Mouse (Mus musculus) forebrain, embryonic 12.5 days (tissue): Measurements from ENCODE around the gene Ankrd39. TPM values are rescaled to one million over a fixed set of nuclear protein-coding genes. Genes with fewer than 3 reads are reported as not detected.

Source experiments
- ATAC-seq: fragments of 200-750 bp; cut with Nextera tagmentation; 2 replicates; pipeline ENCODE4 v1.8.0; 2017; ENCODE audit warnings: moderate TSS enrichment; ENCODE audit not compliant: low FRiP score
- H3K27ac ChIP-seq: fragments of 300-500 bp; sonication (generic); 2 replicates; pipeline ENCODE4 v1.5.1; 2016; ENCODE audit warnings: mild to moderate bottlenecking
- H3K27me3 ChIP-seq: fragments of 300-500 bp; sonication (generic); 2 replicates; pipeline ENCODE4 v1.6.1; 2016; ENCODE audit warnings: mild to moderate bottlenecking
- H3K36me3 ChIP-seq: fragments of 300-500 bp; sonication (generic); replicated peaks from 2 replicates; pipeline ENCODE4 v1.6.1; 2016; ENCODE audit warnings: mild to moderate bottlenecking
- H3K4me1 ChIP-seq: fragments of 300-500 bp; sonication (generic); 2 replicates; pipeline ENCODE4 v1.6.1; 2016
- H3K4me2 ChIP-seq: fragments of 300-500 bp; sonication (generic); 2 replicates; pipeline ENCODE4 v1.6.1; 2016; ENCODE audit warnings: mild to moderate bottlenecking, moderate library complexity
- H3K4me3 ChIP-seq: fragments of 300-500 bp; sonication (generic); replicated peaks from 2 replicates; pipeline ENCODE4 v1.5.1; 2016; ENCODE audit warnings: mild to moderate bottlenecking
- H3K9ac ChIP-seq: fragments of 300-500 bp; sonication (generic); 2 replicates; pipeline ENCODE4 v1.6.1; 2016; ENCODE audit warnings: mild to moderate bottlenecking
- H3K9me3 ChIP-seq: fragments of 300-500 bp; sonication (generic); 2 replicates; pipeline ENCODE4 v1.6.1; 2016
- WGBS: fragments of 180-500 bp; shearing (Covaris S2); methylation state at CpG from one replicate; pipeline ENCODE4 v1.1.7; 2016; 5-methylcytosine and 5-hydroxymethylcytosine counted together
- polyA plus RNA-seq: library from polyadenylated mRNA; unstranded; fragments of >200 nt; fragmentation: Nextera tagmentation; extraction: Ambion mirVana; gene quantifications from 2 replicates; pipeline ENCODE4 v1.2.1, GENCODE M21; 2016

Gene Ankrd39
- polyA plus RNA-seq, 1 experiment from 2014 or later, result 16.7 TPM

DNA sequence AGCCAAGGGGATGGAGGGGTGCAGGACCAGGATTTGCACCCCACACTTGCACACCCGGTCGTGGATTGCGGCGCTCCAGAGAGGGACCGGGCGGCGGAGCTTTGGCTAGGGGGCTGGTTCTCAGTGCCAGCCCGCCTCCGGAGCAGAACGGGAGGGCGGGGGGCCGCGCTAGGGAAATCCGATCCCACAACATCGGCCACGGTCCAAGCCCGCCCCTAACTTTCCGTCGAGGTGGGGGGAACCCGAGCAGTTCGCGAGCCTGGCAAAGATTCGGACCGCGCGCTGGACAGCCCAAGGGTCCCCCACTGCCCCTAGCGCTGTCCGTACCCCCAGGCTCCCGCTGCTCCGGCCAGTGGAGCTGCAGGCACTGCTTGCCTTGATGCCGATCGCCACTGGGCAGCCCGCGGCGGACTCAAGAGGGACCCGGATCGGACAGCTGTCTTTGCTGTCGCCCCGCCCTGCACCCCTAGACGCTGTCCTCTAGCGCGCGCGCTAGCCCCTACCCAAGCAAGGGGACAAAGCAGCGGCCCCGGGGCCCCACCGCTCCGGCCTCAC, 10.3 kb upstream of the Ankrd39 start:
- peak; percentile 57 for ATAC-seq
- Histone ChIP-seq H3K4me3 (peak overlapping the region; percentile 96), H3K4me1 (peaks cover 33% of the 10 kb centered on the region), H3K4me2 (peak overlapping the region; percentile 99), H3K27ac (peak overlapping the region; percentile 98), H3K9ac (peak overlapping the region; percentile 92), H3K27me3 (peaks cover 25% of the 10 kb centered on the region), H3K9me3 (no peaks in the 10 kb centered on the region), H3K36me3 (peaks cover 31% of the 10 kb centered on the region)
- WGBS, result 0% methylated on average over 45 of the region's 48 CpGs

DNA sequence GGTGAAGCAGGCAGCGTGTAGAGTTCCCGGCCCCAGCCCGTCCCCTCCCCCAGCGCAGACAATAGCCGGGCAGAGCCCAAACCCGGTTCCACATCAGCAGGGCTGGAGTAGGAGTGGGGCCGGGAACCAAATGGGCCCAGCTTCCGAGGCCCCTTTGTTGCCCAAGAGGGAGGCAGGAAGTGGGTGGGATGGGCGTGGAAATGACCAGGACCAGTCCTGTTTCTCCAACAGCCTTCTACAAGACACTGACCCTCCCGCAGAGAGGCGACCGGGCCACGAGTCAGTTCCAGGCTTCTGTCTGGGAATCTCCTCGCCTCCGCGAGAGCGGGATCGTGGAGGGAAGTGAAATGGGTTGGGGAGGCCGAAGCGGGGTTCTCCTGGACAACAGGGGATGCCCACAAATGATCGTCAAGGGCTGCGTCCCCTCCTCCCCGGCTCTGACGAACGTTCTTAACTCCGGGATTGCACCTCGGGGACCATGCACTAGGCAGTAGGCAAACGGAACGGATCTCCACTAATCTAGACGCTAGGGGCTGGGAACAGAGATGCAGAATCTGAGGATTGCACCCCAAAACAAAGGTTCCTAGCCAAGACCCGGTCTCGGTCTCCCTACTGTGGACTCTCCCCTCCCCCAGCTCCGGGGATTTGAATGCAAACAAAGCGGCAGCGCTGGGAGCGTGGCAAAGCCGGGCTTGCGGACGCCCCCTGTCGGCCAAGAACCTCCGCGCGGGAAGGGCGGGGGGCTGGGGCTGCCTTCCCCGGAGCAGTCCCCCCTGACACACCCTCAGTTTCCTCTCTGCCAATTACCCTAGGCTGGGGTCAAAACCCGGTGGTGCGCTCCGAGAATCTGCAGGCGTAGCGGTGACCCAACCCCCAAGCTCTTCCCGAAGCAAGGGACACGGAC, 9.6 kb upstream of the Ankrd39 start:
- Histone ChIP-seq H3K9me3 (no peaks in the 10 kb centered on the region), H3K9ac (peak overlapping the region; percentile 92), H3K36me3 (peaks cover 38% of the 10 kb centered on the region), H3K4me3 (peak overlapping the region; percentile 96), H3K27ac (peak overlapping the region; percentile 98), H3K4me2 (peak overlapping the region; percentile 99), H3K27me3 (peaks cover 22% of the 10 kb centered on the region), H3K4me1 (peaks cover 33% of the 10 kb centered on the region)
- under 1% methylated on average over 52 of the region's 52 CpGs for WGBS
- ATAC-seq, result peak; percentile 88

DNA sequence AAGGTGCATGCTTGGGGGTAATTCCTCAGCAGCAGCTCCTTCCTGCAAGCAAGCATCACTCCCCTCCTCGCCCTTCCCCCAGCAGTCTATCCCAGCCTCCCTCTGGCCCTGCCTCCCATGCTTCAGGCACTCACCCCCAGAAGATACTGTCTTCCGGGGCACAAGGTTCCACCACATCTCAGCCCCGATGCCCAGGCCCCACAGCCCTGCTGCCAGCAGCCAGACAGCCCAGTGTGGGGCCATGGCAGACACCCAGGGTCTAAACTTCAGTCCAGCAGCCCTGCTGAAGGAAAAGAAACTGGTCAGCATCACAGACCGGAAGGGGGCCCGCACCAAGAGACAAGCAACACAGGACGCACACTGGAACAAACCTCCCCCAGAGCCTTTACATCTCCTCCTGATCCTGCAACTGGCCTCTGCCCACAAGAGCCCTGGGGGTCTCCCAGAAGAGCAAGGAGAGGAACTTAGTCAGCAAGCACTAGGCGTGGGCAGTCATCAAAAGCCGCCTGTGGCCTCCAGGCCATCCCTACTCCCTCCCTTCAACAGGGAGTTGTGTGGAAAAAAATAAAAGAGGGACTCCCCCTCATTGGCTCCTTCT, 8.7 kb upstream of the Ankrd39 start:
- no peak for ATAC-seq
- peak overlapping the region; percentile 96 for H3K4me3 ChIP-seq
- peak overlapping the region; percentile 99 for H3K4me2 ChIP-seq
- H3K27me3 ChIP-seq, result peaks cover 20% of the 10 kb centered on the region
- 4% methylated on average over 8 of the region's 8 CpGs for WGBS
- H3K9ac ChIP-seq, result peak overlapping the region; percentile 92
- peaks cover 33% of the 10 kb centered on the region for H3K4me1 ChIP-seq
- H3K9me3 ChIP-seq, result no peaks in the 10 kb centered on the region
- H3K27ac ChIP-seq, result peak overlapping the region; percentile 98
- peaks cover 47% of the 10 kb centered on the region for H3K36me3 ChIP-seq

DNA sequence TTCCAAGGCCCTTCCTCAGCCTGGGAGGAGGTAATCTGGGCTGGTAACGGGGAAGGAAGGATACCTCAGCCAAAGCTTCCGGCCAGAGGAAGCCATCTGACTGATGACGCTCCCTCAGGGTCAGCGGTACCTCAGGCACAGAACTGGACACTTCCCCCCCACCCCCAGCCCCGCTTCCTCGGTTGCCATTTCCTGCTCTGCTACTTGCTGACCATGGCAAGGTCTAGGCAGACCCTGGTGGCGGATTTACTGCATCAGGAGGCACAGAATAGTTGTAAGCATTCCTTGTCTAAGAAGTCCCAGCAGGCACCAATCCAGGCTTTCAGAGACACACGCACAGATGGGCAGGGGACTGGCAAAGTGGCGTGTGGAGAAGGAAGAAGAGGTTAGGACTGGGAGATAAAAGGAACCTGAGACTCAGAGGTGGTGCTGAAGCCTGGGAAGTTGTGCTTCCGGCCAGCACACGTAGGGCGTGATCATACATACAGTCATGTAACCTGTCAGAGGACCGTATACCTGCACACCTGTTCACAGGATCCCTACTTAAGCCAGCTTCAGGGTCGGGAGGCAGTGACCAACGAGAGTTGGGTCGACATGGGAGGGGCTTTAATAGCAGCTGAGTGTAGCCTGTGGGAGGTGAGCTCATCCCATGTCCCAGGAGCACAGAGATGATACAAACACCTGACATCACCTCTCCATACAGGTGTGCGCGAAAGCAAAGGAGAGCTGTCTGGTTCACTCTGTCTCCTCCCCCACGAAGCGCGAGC, 7.6 kb upstream of the Ankrd39 start:
- H3K9me3 ChIP-seq, result no peaks in the 10 kb centered on the region
- peak overlapping the region; percentile 99 for H3K4me2 ChIP-seq
- ATAC-seq, result no peak
- peaks cover 11% of the 10 kb centered on the region for H3K27me3 ChIP-seq
- peak overlapping the region; percentile 96 for H3K4me3 ChIP-seq
- H3K36me3 ChIP-seq, result peaks cover 58% of the 10 kb centered on the region
- peak overlapping the region; percentile 92 for H3K9ac ChIP-seq
- peak overlapping the region; percentile 98 for H3K27ac ChIP-seq
- H3K4me1 ChIP-seq, result peaks cover 34% of the 10 kb centered on the region
- WGBS, result 84% methylated on average over 21 of the region's 21 CpGs

DNA sequence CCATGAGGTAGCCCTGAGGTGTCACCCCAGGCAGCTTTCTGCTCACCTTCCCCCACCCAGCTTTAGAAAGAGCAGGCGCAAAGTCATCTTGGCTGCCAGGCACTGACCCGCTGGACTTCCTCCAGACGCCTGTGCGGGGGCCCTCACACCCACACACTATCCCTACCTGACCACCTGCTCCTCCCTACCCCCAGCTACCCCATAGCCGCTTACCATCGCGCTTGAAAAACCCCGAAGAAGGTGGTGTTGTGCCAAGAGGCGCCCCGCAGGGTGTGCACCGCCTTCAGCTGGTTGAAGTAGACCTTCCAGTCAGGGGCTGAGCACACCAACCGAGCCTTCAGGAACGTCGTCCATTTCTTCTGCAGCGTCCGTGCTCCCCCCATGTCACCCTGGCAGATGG, 5.3 kb upstream of the Ankrd39 start:
- no peak overlapping the region for H3K4me3 ChIP-seq
- H3K36me3 ChIP-seq, result peaks cover 76% of the 10 kb centered on the region
- H3K4me1 ChIP-seq, result peaks cover 46% of the 10 kb centered on the region

DNA sequence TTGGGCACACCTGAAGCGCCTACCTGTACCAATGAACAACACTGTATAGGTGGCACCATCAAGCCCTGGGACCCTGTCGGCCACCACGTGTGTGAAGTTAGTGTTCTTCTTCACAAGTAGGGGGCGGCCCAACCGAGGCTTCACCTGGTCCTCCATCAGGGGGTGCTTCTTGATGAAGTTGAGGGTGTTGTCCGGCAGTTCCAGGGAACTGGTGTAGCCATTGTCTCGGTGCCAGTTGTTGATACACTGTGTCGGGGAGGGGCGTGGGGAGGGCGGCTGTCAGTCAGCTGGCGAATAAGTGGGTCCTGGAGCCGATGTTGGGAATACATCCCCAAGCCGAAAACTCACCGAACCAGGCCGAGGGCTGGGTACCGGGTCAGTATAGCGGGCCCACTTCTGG, 4.7 kb upstream of the Ankrd39 start:
- H3K27ac ChIP-seq, result no peak overlapping the region
- H3K36me3 ChIP-seq, result peaks cover 76% of the 10 kb centered on the region
- ATAC-seq, result no peak
- H3K4me3 ChIP-seq, result no peak overlapping the region
- peaks cover 48% of the 10 kb centered on the region for H3K4me1 ChIP-seq
- H3K4me2 ChIP-seq, result no peak overlapping the region
- H3K9me3 ChIP-seq, result no peaks in the 10 kb centered on the region
- WGBS, result 90% methylated on average over 17 of the region's 17 CpGs
- no peaks in the 10 kb centered on the region for H3K27me3 ChIP-seq
- H3K9ac ChIP-seq, result no peak overlapping the region

More for the DNA sequence above, 5.3 kb upstream of the Ankrd39 start:
- no peak overlapping the region for H3K27ac ChIP-seq
- no peaks in the 10 kb centered on the region for H3K9me3 ChIP-seq
- no peak overlapping the region for H3K9ac ChIP-seq
- no peak overlapping the region for H3K4me2 ChIP-seq
- no peaks in the 10 kb centered on the region for H3K27me3 ChIP-seq
- no peak for ATAC-seq
- WGBS, result 91% methylated on average over 16 of the region's 16 CpGs

DNA sequence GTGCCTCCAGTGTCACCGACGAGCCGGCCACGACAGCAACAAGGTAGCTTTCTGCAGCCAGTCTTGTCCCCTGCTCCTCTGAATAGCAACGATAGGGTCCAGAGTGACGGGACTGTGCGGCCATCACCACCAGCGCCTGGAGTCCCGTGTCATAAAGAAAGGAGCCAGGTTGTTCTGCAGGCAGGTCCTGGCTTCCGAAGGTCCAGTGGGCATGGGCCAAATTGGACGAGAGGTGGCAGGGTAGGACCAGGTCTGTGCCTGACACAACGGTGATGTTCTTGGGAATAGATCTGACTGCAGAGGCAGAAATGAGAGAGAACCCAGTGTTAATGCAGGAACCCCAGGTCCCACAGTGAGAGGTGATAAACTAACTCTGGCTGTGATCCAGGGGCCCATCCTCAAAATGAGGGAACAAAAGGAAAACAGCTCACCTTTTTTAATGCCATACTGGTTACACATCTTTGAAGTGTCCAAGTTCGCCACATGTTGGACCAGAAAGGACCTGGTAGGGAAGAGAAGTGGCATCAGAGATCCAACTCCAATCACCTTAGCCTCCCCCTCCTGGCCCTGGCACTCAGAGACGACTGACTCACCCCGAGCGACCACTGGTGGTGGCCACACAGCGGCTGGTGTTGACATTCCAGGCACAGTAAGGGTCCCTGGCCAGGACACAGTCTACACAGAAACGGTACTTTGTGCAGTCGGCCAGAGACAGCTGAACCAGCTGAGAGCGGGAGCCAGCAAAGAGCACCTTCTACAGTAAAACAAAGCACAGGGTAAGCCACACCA, 3.0 kb upstream of the Ankrd39 start:
- Histone ChIP-seq H3K9ac (no peak overlapping the region), H3K9me3 (no peaks in the 10 kb centered on the region), H3K27ac (no peak overlapping the region), H3K4me3 (no peak overlapping the region), H3K4me1 (peaks cover 52% of the 10 kb centered on the region), H3K36me3 (peaks cover 72% of the 10 kb centered on the region), H3K4me2 (no peak overlapping the region), H3K27me3 (no peaks in the 10 kb centered on the region)
- 85% methylated on average over 20 of the region's 20 CpGs for WGBS
- ATAC-seq, result no peak

DNA sequence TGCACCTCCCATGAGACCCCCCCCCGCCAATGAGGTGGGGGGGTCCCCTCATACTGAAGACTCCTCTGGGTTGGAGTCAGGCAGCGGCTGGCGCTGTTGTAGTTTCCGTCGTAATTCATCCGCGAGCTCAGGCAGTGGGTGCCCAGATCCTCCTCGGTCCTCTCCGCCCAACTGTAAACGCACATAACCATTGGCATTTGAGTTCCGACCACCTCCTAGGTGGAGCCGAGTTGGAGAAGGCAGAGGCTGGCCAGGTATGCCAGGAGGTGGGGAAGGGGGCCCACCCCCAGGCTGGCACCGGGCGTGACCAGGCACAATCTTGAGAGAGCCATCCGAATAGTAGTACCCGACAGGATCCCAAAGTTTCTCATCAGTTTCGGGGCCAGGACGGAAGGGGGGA, 2.2 kb upstream of the Ankrd39 start:
- 89% methylated on average over 18 of the region's 18 CpGs for WGBS
- Histone ChIP-seq H3K27ac (no peak overlapping the region), H3K27me3 (no peaks in the 10 kb centered on the region), H3K36me3 (peaks cover 64% of the 10 kb centered on the region), H3K4me3 (no peak overlapping the region), H3K9ac (no peak overlapping the region), H3K4me2 (no peak overlapping the region), H3K4me1 (peaks cover 45% of the 10 kb centered on the region), H3K9me3 (no peaks in the 10 kb centered on the region)
- no peak for ATAC-seq

DNA sequence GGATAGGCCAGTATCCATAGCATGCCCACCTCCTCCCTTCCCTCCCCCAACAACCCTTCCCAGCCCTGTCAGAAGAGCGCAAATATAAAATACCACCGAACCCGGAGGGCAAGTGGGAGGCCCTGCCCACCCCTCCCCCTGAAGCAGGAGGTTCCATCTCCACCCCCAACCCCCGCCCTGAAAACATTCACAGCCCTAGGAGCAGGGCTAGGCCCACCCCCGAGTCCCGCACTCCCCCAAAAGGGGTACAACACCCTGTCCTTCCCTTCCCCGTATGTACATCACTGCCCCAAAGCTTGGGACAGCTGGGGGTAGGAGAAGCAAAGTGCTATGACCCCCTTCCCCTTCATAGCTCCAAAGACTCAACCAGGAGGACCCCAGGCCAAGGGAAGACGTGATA, 1.5 kb upstream of the Ankrd39 start:
- peaks cover 38% of the 10 kb centered on the region for H3K4me1 ChIP-seq
- peaks cover 57% of the 10 kb centered on the region for H3K36me3 ChIP-seq
- WGBS, result 62% methylated on average over 8 of the region's 8 CpGs
- no peak overlapping the region for H3K4me2 ChIP-seq
- H3K9ac ChIP-seq, result no peak overlapping the region
- no peak overlapping the region for H3K4me3 ChIP-seq
- ATAC-seq, result no peak
- H3K27ac ChIP-seq, result no peak overlapping the region
- H3K9me3 ChIP-seq, result no peaks in the 10 kb centered on the region
- H3K27me3 ChIP-seq, result no peaks in the 10 kb centered on the region

DNA sequence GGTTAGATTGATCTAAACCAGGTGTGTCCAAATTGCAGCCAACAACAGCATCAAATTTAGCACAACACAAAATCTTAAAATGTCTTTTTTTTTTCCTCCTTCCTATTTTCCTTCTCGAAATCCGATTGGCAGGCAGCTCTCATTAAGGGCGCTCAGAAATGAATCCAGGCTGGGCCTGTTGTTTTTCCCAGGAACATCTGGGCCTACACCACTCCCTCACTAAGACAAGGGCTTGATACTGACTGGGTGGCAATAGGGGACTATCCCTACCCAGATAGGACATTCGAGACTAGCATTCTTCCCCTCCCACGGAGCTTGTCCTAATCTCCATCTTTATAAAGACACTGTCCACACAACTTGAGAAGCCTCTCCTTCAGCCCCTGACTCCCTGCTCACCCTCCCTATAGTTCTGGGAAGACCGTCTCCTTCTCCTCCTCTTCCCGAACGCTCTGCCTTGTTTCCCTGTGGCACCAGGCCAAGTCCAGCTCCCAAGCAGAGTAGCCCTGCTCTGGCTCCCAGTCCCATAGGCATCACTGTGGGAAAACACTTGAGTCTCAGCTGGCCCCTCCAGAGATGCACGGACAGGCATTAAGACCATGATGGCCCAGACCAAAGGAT, 845 bp upstream of the Ankrd39 start:
- no peaks in the 10 kb centered on the region for H3K9me3 ChIP-seq
- H3K4me2 ChIP-seq, result no peak overlapping the region
- H3K36me3 ChIP-seq, result peaks cover 50% of the 10 kb centered on the region
- 42% methylated on average over 9 of the region's 9 CpGs for WGBS
- H3K4me3 ChIP-seq, result no peak overlapping the region
- H3K9ac ChIP-seq, result no peak overlapping the region
- H3K27me3 ChIP-seq, result no peaks in the 10 kb centered on the region
- peaks cover 38% of the 10 kb centered on the region for H3K4me1 ChIP-seq
- H3K27ac ChIP-seq, result peak overlapping the region; percentile 83
- no peak for ATAC-seq

DNA sequence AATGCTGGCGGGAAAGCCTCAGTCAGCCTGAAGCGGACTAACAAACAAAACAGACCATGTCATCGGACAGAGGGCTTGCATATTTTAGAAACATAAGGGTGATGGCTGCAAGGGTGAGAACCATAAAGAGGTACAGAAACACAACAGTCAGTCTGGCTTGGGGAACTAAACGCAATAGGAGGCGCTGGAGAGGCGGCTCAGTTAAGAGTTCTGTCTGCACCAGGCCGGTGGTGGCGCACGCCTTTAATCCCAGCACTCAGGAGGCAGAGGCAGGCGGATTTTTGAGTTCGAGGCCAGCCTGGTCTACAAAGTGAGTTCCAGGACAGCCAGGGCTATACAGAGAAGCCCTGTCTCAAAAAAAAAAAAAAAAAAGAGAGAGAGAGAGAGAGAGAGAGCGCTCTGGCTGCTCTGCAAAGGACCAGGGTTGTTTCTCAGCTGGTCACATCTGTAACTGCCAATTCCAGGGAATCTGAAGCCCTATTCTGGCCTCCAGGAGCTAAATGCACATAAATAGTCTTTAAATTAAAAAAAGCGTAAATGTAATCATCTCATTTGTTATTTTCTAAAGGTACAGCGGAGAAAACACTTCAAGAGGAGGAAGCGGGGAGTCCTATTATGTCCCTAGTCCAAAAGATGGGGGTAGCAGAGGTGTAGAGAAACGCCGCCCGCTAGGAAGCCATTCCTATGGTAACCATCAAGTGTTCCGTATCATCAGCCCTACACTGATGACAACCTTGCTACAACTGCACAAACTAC, 1.2 kb downstream of the Ankrd39 start:
- Histone ChIP-seq H3K27me3 (no peaks in the 10 kb centered on the region), H3K36me3 (peaks cover 40% of the 10 kb centered on the region), H3K9me3 (no peaks in the 10 kb centered on the region), H3K4me1 (peaks cover 38% of the 10 kb centered on the region), H3K9ac (peak overlapping the region; percentile 72), H3K4me3 (peak overlapping the region; percentile 64), H3K4me2 (peak overlapping the region; percentile 68), H3K27ac (no peak overlapping the region)
- no peak for ATAC-seq
- WGBS, result 67% methylated on average over 19 of the region's 19 CpGs
